Mouse (Mus musculus) neural tube, embryonic 12.5 days (tissue): ENCODE measurements around the gene Cxcr2. TPM values are rescaled to one million over a fixed set of nuclear protein-coding genes. Genes with fewer than 3 reads are reported as not detected.
"Not testable (repeated sequence)": the region's sequence is repeated elsewhere in the genome, so short reads cannot be mapped to it uniquely, and the experiment has no call there.

Experiments used
- ATAC-seq: fragments of 200-750 bp; cut with Nextera tagmentation; 2 replicates; pipeline ENCODE4 v1.8.0; 2017; ENCODE audit warnings: low read depth, mild to moderate bottlenecking, moderate TSS enrichment, moderate library complexity; ENCODE audit not compliant: low FRiP score
- H3K27ac ChIP-seq: fragments of 300-500 bp; sonication (generic); 2 replicates; pipeline ENCODE4 v1.5.1; 2016
- H3K27me3 ChIP-seq: fragments of 300-500 bp; sonication (generic); replicated peaks from 2 replicates; pipeline ENCODE4 v1.6.1; 2016; ENCODE audit warnings: mild to moderate bottlenecking
- H3K36me3 ChIP-seq: fragments of 300-500 bp; sonication (generic); 2 replicates; pipeline ENCODE4 v1.6.1; 2016; ENCODE audit warnings: mild to moderate bottlenecking
- H3K4me1 ChIP-seq: fragments of 300-500 bp; sonication (generic); 2 replicates; pipeline ENCODE4 v1.6.1; 2016
- H3K4me2 ChIP-seq: fragments of 300-500 bp; sonication (generic); replicated peaks from 2 replicates; pipeline ENCODE4 v1.6.1; 2016; ENCODE audit warnings: mild to moderate bottlenecking
- H3K4me3 ChIP-seq: fragments of 300-500 bp; sonication (generic); 2 replicates; pipeline ENCODE4 v1.5.1; 2016
- H3K9ac ChIP-seq: fragments of 300-500 bp; sonication (generic); 2 replicates; pipeline ENCODE4 v1.6.1; 2016; ENCODE audit warnings: mild to moderate bottlenecking
- H3K9me3 ChIP-seq: fragments of 300-500 bp; sonication (generic); 2 replicates; pipeline ENCODE4 v1.6.1; 2016; ENCODE audit warnings: mild to moderate bottlenecking
- WGBS: fragments of 180-500 bp; shearing (Covaris S2); methylation state at CpG from one replicate; pipeline ENCODE4 v1.1.7; 2016; 5-methylcytosine and 5-hydroxymethylcytosine counted together
- polyA plus RNA-seq: library from polyadenylated mRNA; unstranded; fragments of >200 nt; fragmentation: Nextera tagmentation; extraction: Ambion mirVana; gene quantifications from 2 replicates; pipeline ENCODE4 v1.2.1, GENCODE M21; 2016

Cxcr2 gene
- polyA plus RNA-seq, 1 experiment from 2014 or later, result 0.08 TPM

GRCm38 (mm10) chr1:74149106-74149885 is 4.5 kb upstream of the Cxcr2 start:
- H3K27me3 ChIP-seq, result no peaks in the 10 kb centered on the region
- no peaks in the 10 kb centered on the region for H3K9me3 ChIP-seq
- no peak overlapping the region for H3K4me2 ChIP-seq
- ATAC-seq, result no peak
- no peak overlapping the region for H3K9ac ChIP-seq
- WGBS, result 91% methylated on average over 6 of the region's 6 CpGs
- H3K4me1 ChIP-seq, result no peaks in the 10 kb centered on the region
- H3K4me3 ChIP-seq, result no peak overlapping the region
- H3K27ac ChIP-seq, result no peak overlapping the region
- no peaks in the 10 kb centered on the region for H3K36me3 ChIP-seq

GRCm38 (mm10) chr1:74150101-74150500 is 3.7 kb upstream of the Cxcr2 start:
- H3K4me1 ChIP-seq, result no peaks in the 10 kb centered on the region
- H3K9me3 ChIP-seq, result no peaks in the 10 kb centered on the region
- ATAC-seq, result no peak
- H3K4me3 ChIP-seq, result no peak overlapping the region
- 77% methylated on average over 3 of the region's 3 CpGs for WGBS
- no peak overlapping the region for H3K4me2 ChIP-seq
- no peaks in the 10 kb centered on the region for H3K36me3 ChIP-seq
- no peaks in the 10 kb centered on the region for H3K27me3 ChIP-seq
- H3K9ac ChIP-seq, result no peak overlapping the region
- H3K27ac ChIP-seq, result no peak overlapping the region

GRCm38 (mm10) chr1:74151091-74151490 is 2.7 kb upstream of the Cxcr2 start:
- Histone ChIP-seq H3K4me2 (no peak overlapping the region), H3K9me3 (no peaks in the 10 kb centered on the region), H3K27ac (no peak overlapping the region), H3K36me3 (no peaks in the 10 kb centered on the region), H3K27me3 (no peaks in the 10 kb centered on the region), H3K9ac (no peak overlapping the region), H3K4me1 (no peaks in the 10 kb centered on the region), H3K4me3 (no peak overlapping the region)
- 88% methylated on average over 3 of the region's 3 CpGs for WGBS
- no peak for ATAC-seq

DNA sequence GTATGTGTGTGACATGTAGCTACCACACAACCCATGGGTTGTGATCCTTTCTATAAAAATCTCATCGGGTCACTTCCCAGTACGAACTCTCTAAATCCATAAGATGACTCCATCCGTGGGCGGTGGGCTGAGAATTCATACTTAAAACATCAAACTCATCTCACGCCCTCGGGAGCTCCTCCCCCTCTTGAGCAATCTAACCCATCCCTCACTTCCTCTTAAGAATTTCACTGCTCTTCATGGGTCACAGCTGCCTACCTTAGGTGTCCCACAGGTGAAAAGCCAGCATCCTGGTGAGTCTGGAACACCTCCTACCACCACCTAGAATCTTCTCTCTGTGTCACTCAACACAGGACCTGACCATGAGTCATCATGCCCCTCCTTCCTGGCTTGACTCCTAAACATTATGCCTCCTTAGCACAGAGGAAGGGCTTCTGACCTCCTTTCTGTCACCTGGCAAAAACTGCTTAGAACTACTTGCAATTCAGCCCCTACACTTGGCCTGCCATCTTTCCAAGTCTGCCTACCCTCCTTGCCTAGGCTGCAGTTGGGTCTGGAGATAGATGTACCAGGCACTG is 1.7 kb downstream of the Cxcr2 start:
- 94% methylated on average over 6 of the region's 6 CpGs for WGBS
- H3K4me1 ChIP-seq, result no peaks in the 10 kb centered on the region
- no peak overlapping the region for H3K27ac ChIP-seq
- ATAC-seq, result no peak
- H3K27me3 ChIP-seq, result no peaks in the 10 kb centered on the region
- H3K9ac ChIP-seq, result no peak overlapping the region
- no peaks in the 10 kb centered on the region for H3K9me3 ChIP-seq
- H3K4me2 ChIP-seq, result no peak overlapping the region
- H3K4me3 ChIP-seq, result no peak overlapping the region
- H3K36me3 ChIP-seq, result no peaks in the 10 kb centered on the region

GRCm38 (mm10) chr1:74156381-74156910 is 2.7 kb downstream of the Cxcr2 start:
- no peak overlapping the region for H3K4me2 ChIP-seq
- no peak for ATAC-seq
- no peaks in the 10 kb centered on the region for H3K27me3 ChIP-seq
- H3K36me3 ChIP-seq, result no peaks in the 10 kb centered on the region
- WGBS, result 87% methylated on average over 14 of the region's 14 CpGs
- H3K4me3 ChIP-seq, result no peak overlapping the region
- H3K9me3 ChIP-seq, result no peaks in the 10 kb centered on the region
- no peaks in the 10 kb centered on the region for H3K4me1 ChIP-seq
- H3K9ac ChIP-seq, result no peak overlapping the region
- no peak overlapping the region for H3K27ac ChIP-seq

- not testable (repeated sequence) for ATAC-seq, H3K27ac ChIP-seq, H3K4me1 ChIP-seq, H3K4me3 ChIP-seq, H3K9ac ChIP-seq, H3K9me3 ChIP-seq, H3K4me2 ChIP-seq, H3K36me3 ChIP-seq, H3K27me3 ChIP-seq
- 75% methylated on average over 5 of the region's 5 CpGs for WGBS
Observed at GRCm38 (mm10) chr1:74159613-74160012, 5.8 kb downstream of the Cxcr2 start.

DNA sequence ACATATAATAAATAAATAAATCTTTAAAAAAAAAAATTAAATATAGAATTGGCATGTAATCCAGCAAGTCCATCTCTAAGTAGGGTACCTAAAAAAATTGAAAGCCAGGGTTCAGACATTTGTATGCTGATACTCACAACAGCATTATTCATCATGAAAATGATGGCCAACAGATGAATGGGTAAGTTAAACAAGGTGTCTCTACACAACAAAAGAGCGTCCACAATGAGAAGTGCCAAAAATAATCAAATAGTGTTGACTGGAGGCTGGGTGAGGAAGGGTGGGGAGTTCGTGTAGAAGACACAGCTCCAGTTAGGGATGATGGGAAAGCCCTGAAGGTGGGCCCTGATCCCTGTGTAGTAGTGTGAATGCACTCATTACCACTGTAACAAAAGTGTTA is 6.2 kb downstream of the Cxcr2 start:
- WGBS, result 75% methylated on average over 2 of the region's 2 CpGs
- ATAC-seq, result no peak
- no peak overlapping the region for H3K4me2 ChIP-seq
- no peak overlapping the region for H3K27ac ChIP-seq
- no peaks in the 10 kb centered on the region for H3K9me3 ChIP-seq
- no peaks in the 10 kb centered on the region for H3K27me3 ChIP-seq
- no peaks in the 10 kb centered on the region for H3K36me3 ChIP-seq
- no peak overlapping the region for H3K4me3 ChIP-seq
- H3K4me1 ChIP-seq, result no peaks in the 10 kb centered on the region
- no peak overlapping the region for H3K9ac ChIP-seq

- whole genome bisulfite sequencing, result 84% methylated on average over 5 of the region's 5 CpGs
- H3K36me3 ChIP-seq, result no peaks in the 10 kb centered on the region
- no peaks in the 10 kb centered on the region for H3K27me3 ChIP-seq
- no peak overlapping the region for H3K9ac ChIP-seq
- no peak overlapping the region for H3K4me3 ChIP-seq
- no peaks in the 10 kb centered on the region for H3K9me3 ChIP-seq
- no peak for ATAC-seq
- no peaks in the 10 kb centered on the region for H3K4me1 ChIP-seq
- no peak overlapping the region for H3K4me2 ChIP-seq
- H3K27ac ChIP-seq, result no peak overlapping the region
Observed at GRCm38 (mm10) chr1:74167136-74167535, 13.3 kb downstream of the Cxcr2 start.

DNA sequence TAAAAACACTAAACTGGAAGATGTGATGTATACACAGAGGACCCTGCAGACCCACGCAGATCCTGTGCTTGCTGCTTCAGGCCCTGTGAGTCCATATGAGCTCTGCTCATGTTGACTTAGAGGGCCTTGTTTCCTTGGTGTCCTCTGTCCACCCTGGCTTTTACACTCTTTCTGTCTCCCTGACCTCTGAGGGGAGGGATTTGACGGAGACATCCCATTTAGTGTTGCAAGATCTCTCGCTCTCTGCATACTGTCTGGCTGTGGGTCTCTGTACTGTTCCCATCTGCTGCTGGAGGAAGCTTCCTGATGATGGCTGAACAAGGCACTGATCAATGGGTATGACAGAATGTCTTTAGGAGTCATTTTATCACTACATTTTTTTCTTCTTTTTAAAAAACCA is 15.9 kb downstream of the Cxcr2 start:
- H3K4me1 ChIP-seq, result no peaks in the 10 kb centered on the region
- H3K4me2 ChIP-seq, result no peak overlapping the region
- no peak overlapping the region for H3K9ac ChIP-seq
- no peaks in the 10 kb centered on the region for H3K36me3 ChIP-seq
- H3K9me3 ChIP-seq, result no peaks in the 10 kb centered on the region
- no peak overlapping the region for H3K4me3 ChIP-seq
- ATAC-seq, result no peak
- no peak overlapping the region for H3K27ac ChIP-seq
- 92% methylated on average over 3 of the region's 3 CpGs for WGBS
- H3K27me3 ChIP-seq, result no peaks in the 10 kb centered on the region

DNA sequence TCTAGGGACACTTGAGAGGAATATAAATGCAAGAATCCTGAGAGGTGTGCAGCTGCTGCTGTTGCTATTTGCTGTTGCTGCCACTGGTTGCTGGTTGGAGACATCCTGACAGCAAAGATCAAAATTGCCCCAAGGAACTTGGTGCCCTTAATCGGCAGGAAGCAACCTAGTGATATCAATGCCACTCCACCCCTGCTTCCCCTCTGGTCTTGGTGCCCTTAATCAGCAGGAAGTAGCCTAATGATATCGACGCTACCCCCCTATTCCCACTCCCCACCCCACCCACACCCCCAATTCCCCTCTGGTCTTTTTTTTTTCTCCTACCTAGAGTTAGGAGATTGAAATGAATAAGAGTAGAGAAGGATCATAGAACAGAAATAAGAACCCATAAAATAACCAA is 18.9 kb downstream of the Cxcr2 start:
- no peak overlapping the region for H3K4me3 ChIP-seq
- no peak overlapping the region for H3K27ac ChIP-seq
- WGBS, result 91% methylated on average over 3 of the region's 3 CpGs
- no peak overlapping the region for H3K4me2 ChIP-seq
- no peaks in the 10 kb centered on the region for H3K27me3 ChIP-seq
- H3K9ac ChIP-seq, result no peak overlapping the region
- H3K4me1 ChIP-seq, result no peaks in the 10 kb centered on the region
- H3K9me3 ChIP-seq, result no peaks in the 10 kb centered on the region
- H3K36me3 ChIP-seq, result no peaks in the 10 kb centered on the region
- no peak for ATAC-seq

- H3K9ac ChIP-seq, result no peak overlapping the region
- H3K9me3 ChIP-seq, result no peaks in the 10 kb centered on the region
- ATAC-seq, result no peak
- H3K4me2 ChIP-seq, result no peak overlapping the region
- 88% methylated on average over 4 of the region's 4 CpGs for WGBS
- H3K27ac ChIP-seq, result no peak overlapping the region
- no peak overlapping the region for H3K4me3 ChIP-seq
- no peaks in the 10 kb centered on the region for H3K36me3 ChIP-seq
- no peaks in the 10 kb centered on the region for H3K27me3 ChIP-seq
- no peaks in the 10 kb centered on the region for H3K4me1 ChIP-seq
Observed at GRCm38 (mm10) chr1:74175731-74176130, 21.9 kb downstream of the Cxcr2 start.

- H3K27ac ChIP-seq, result no peak overlapping the region
- H3K4me3 ChIP-seq, result no peak overlapping the region
- no peaks in the 10 kb centered on the region for H3K36me3 ChIP-seq
- no peaks in the 10 kb centered on the region for H3K9me3 ChIP-seq
- no peaks in the 10 kb centered on the region for H3K4me1 ChIP-seq
- 90% methylated on average over 3 of the region's 3 CpGs for WGBS
- no peak overlapping the region for H3K4me2 ChIP-seq
- no peak for ATAC-seq
- H3K9ac ChIP-seq, result no peak overlapping the region
- no peaks in the 10 kb centered on the region for H3K27me3 ChIP-seq
Observed at GRCm38 (mm10) chr1:74178618-74179017, 24.8 kb downstream of the Cxcr2 start.
